Mouse (Mus musculus): ENCODE results near the gene B4galt5. TPM values are rescaled to one million over a fixed set of nuclear protein-coding genes. Genes with fewer than 3 reads are reported as not detected.

B4galt5 gene
- total RNA-seq, 2 experiments from 2014 or later, result 21.2 to 23.5 TPM

- peak; percentile 6 to 16 for DNase-seq
- intact Hi-C loops (cut with DNase I), result no loop called here
Observed at GRCm38 (mm10) chr2:167263931-167264330, 85.1 kb downstream of the B4galt5 start.

- peak; percentile 84 for DNase-seq
- intact Hi-C loops (cut with DNase I), result no loop called here
Observed at GRCm38 (mm10) chr2:167263040-167263810, 85.8 kb downstream of the B4galt5 start.

GRCm38 (mm10) chr2:167262433-167262832, 86.5 kb downstream of the B4galt5 start:
- DNase-seq, result no peak
- intact Hi-C loops (cut with DNase I), result no loop called here

GRCm38 (mm10) chr2:167261106-167261505, 87.9 kb downstream of the B4galt5 start:
- no peak for DNase-seq
- intact Hi-C loops (cut with DNase I), result no loop called here

GRCm38 (mm10) chr2:167257790-167258189, 91.2 kb downstream of the B4galt5 start:
- no peak for DNase-seq
- intact Hi-C loops (cut with DNase I), result no loop called here

- no peak for DNase-seq
- intact Hi-C loops (cut with DNase I), result no loop called here
Observed at GRCm38 (mm10) chr2:167254808-167255207, 94.2 kb downstream of the B4galt5 start.

- peak; percentile 79 to 81 for DNase-seq
- intact Hi-C loops (cut with DNase I), result no loop called here
Observed at GRCm38 (mm10) chr2:167254185-167254584, 94.8 kb downstream of the B4galt5 start.

- intact Hi-C loops (cut with DNase I), result no loop called here
- DNase-seq, result no peak
Observed at GRCm38 (mm10) chr2:167253476-167253875, 95.5 kb downstream of the B4galt5 start.

GRCm38 (mm10) chr2:167252057-167252687, 96.8 kb downstream of the B4galt5 start:
- no peak for DNase-seq
- intact Hi-C loops (cut with DNase I), result no loop called here

- intact Hi-C loops (cut with DNase I), result no loop called here
- DNase-seq, result peak in 1 of 2 experiments; percentile 61
Observed at GRCm38 (mm10) chr2:167250736-167251337, 98.1 kb downstream of the B4galt5 start.

- no peak for DNase-seq
- intact Hi-C loops (cut with DNase I), result no loop called here
Observed at GRCm38 (mm10) chr2:167250003-167250735, 98.8 kb downstream of the B4galt5 start.

GRCm38 (mm10) chr2:167249591-167249990, 99.4 kb downstream of the B4galt5 start:
- intact Hi-C loops (cut with DNase I), result no loop called here
- DNase-seq, result peak; percentile 71 to 75

Other genes with a start within 250 kb of the B4galt5 start
- gene Kcnb1, start 159.0 kb downstream of the B4galt5 start, total RNA-seq (2021), result 10 to 100 TPM; 45.4 to 50.2 TPM
- 10 to 100 TPM; 35.8 to 39.7 TPM for gene Ptgis, start 108.6 kb downstream of the B4galt5 start, total RNA-seq (2021)
- gene Slc9a8, start 72.5 kb upstream of the B4galt5 start, total RNA-seq (2021), result 10 to 100 TPM; 23.6 to 29.3 TPM
- 10 to 100 TPM; 41.9 to 47.1 TPM for gene Rnf114, start 143.5 kb upstream of the B4galt5 start, total RNA-seq (2021)
- 10 to 100 TPM; 24.0 to 24.9 TPM for gene Spata2, start 143.7 kb upstream of the B4galt5 start, total RNA-seq (2021)
- 1 to 10 TPM; 3.6 to 4.1 TPM for gene Snai1, start 189.0 kb upstream of the B4galt5 start, total RNA-seq (2021)